Mouse (Mus musculus) CD4-positive, CD25-positive, alpha-beta regulatory T cell, adult 2 months (primary cell): ENCODE measurements around the gene Trim63.

Experiments
- DNase-seq: peaks from one replicate; pipeline ENCODE4 v3.0.0-alpha.2; 2012; ENCODE audit warnings: low read depth, low spot score

The Trim63 gene

DNA sequence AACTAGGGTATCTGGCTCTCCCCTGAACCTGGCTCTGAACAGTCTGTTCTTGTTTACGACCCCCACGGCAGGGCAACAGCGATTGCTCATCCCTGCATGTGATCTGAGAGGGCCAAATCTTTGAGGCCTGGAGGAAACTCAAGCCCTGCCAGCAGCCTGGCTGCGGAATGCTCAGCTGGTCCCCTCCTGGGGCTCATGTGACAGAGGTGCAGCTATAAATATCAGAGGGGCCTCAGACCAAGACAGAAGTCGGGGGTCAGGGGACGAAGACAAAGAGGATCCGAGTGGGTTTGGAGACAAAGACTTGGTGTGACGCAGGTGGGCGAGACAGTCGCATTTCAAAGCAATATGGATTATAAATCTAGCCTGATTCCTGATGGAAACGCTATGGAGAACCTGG is at the start of gene Trim63:
Gene Trim63, plus strand, starts transcription at position 245 of the 400 bp plus-strand sequence.
- DNase-seq: no peak

DNA sequence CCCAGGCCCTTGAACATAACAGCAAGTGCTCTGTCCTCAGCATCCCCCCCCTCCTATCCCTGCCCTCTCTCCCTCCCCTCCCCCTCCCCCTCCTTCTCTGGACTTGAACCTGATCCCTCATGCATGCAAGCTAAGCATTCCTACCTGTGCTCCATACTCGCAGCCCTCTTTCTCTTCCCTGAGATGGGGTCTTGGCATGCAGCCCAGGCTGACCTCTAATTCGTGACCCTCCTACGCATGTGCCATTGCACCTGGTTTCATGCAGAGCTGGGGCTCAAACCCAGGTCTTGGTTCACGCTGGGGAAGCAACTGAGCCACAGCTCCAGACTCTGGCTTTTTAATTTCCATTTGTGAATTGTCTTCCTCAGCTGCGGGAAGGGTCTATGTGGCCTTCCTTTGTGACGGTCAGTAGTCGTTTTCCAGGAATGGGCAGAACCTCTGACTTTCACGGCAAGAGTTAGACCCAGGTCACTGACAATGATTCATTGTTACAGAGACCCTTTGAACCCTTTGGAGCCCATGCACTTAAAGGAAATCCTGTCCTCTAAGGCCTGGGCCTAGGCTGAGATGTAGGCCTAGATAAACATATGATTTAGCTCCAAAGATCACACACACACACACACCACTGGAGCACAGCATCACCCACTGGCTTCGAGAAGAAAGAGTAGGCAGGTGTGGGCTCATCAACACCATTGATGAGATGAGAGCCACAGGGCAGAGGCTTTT is 48.9 kb upstream of the Trim63 start:
- no peak for DNase-seq

DNA sequence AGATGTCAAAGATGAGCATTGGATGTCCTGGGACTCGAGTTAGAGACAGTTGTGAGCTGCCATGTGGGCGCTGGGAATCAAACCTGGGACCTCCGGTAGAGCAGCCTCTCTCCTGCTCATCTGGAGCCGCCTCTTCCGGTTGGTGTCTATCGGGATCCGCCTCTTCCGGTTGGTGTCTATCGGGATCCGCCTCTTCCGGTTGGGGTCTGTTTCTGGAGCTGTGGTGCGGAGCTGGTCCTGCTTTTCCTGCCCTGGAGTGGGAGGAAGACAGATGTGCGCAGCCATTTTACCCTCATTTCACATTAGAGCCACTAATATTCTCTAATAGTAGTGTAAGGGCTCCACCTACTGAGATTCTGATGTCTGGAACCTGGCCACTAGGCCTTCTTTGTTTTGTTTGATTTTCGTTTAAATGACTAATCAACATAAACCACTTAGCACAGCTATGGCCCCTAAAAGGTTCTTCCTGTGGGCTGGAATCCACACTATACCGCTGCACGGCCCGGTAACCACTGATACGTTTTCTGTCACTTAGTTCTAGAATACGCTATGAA is 46.7 kb upstream of the Trim63 start:
- DNase-seq: no peak

DNA sequence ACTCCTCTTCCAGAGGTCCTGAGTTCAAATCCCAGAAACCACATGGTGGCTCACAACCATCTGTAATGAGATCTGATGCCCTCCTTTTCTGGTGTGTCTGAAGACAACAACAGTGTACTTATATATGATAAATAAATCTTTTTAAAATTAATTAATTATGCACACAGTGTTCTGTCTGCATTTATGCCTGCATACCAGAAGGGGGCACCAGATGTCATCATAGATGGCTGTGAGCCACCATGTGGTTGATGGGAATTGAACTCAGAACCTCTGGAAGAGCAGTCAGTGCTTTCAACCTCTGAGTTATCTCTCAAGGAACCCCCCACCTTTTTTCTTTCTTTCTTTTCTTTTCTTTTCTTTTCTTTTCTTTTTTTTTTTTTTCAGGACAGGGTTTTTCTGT is 45.3 kb upstream of the Trim63 start:
- DNase-seq: peak; percentile 71

DNA sequence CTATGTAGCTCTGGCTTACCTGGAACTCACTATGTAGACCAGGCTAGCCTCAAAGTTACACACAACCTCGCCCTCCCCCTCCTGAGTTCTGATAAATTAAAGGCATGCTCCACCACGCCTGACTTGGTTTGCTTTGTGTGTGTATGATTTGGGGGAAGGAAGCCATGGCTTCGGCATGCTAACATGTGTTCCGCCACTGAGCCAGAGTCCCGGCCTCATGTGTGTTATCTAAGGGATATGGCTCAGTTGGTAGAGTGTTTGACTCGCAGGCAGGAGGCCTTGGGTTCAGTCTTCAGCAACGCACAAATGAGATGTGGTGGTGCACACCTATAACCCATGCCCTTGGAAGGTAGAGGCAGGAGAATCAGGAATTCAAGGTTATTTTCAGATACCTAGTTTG is 42.9 kb upstream of the Trim63 start:
- no peak for DNase-seq

DNA sequence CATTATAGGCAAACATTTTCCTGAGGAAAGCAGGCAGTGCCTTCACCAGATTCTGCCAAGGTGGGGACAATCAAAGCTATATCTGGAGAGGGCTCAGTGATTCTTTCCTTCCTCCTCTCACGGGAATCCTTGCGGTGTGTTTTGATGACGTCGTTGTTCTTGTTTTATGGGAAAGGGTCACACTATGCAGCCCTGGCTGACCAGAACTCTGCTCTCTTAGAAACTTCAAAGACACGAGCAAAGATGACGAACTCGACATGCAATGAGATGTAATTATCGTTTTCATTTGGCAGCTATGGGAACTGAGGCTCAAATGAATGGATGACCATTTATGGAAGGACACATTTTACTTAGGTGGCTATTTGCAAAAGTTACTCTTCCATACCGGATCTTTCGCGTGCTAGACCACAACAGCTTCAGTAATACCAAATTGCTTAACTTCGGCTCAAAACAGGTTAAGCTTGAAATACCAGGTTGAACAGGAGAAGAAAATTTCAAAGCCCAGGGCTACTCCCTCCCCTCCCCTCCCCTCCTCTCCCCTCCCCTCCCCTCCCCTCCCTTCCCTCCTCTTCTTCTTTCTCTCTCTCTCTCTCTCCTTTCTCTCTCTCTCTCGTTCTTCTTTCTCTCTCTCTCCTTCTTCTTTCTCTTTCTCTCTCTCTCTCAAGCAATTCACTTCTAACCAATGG is 42.0 kb upstream of the Trim63 start:
- DNase-seq: no peak

DNA sequence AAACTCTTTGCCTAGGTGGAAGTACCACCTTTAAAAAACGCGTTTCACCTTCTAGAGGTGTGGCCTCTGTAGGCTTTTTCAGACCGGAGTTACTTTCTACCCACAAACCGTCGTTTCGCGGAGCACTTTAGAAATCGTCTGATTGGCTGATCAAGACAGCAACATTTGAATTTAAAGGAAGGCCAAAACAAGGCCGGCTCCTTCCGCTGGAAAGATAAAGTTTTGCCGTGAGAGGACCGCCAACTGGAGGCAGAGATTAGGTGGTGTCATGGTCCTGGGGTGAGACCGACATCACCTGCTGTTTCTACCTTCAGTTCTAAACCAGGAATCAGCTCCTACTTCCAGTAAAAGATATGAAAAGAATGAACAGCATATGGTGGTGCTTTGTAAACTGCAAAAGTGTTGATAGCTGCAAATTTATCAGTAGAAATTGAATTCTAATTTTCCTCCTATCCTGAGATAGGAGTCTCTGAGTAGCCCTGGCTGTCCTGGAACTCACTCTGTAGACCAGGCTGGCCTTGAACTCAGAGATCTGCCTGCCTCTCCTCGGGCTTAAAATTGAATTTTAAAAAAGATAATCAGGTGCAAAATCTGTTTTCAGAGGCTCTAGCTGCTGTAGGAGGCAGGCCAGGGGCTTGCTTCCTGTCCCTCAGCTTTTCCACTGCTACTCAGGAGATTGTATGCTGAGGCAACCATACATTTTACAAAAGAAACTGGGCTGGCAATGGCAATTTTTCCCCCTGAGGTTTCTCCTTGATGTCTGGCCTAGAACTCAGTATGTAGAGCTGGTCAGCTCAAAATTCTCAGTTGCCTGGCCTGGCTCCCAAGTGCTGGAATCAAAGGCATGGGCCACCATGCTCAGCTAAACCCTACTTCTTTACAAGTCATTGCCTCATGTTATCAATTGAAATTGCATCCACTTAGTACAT is 41.2 kb upstream of the Trim63 start:
- DNase-seq: peak; percentile 91

DNA sequence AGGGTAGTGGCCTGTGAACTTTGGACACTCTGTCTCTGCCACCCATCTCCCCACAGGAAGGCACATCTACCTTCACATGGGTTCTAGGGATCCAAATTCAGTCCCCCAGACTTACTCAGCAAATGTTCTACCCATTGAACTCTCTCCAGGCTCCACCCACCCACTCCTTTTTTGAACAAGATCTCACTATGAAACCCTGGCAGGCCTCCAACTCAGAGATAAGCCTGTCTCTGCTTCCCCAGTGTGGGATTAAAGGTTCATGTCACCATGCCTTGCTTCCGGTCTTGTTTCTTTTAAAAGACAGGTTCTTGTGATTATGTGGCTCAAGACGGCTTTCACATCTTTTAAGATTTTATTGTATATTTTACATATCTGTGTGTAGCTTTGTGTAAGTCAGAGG is 30.0 kb upstream of the Trim63 start:
- no peak for DNase-seq

DNA sequence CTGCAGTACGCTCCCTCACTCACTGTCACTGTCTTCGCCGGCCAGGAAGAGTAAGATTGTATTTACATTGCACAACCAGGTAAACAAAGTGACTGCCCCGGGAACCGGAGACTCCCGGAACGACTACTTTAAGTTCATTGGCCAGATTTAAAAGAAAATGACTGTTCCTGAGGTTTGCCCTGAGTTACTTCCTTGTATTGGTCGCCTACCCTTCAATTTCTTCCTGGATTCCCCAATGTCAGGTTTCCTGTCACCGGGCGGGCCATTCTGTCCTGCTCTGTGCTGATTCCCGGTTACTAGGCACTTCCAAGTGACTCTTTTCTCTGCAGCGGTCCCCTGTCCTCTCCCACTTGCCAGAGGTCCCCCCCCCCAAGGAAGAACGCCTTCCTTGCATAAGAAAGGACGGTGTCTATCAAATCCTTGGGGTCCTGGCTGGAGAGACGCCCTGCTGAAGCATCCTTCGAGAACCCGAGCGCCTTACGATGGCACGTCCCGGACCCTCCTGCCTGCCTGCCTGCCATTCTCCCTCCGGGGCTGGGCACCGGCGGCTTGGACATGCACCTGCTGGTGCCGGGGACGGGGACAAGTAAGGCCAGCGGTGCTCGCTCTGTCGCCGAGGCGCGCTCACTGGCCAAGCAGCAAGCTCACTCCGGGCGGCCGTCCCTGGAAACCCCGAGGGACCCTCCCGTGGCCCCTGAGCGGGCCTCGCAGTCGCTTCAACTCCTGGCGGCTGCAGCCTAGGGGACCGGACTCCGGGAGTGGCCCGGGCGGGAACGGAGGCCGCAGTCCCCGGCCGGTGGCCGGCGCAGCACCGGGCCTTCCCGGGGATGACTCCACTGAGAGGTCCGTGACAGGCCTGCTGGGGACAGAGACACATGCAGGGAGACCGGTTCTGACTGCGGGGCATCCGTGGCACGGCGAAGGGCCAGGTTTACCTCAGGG is 28.4 kb upstream of the Trim63 start:
- peak; percentile 45 for DNase-seq

DNA sequence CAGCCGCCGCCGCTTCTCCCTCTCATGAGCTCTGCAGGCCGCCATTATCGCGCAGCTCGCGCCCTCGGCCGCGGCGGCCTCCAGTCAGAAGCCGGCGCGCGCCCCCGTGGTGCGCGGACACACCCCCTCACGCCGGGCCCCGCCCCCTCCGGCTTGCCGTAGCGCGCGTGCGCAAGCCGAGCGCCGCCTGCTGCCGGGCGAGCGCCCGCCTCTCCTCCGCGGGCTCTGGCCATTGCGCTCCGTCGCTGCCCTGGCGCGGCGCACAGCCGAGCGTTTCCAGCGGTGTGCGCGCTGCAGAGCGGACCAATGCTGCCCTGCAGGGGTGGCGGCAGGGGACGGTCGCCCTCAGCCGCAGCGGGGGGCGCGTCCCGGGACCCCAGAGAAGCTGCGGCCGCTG is 27.8 kb upstream of the Trim63 start:
- DNase-seq: peak; percentile 97

DNA sequence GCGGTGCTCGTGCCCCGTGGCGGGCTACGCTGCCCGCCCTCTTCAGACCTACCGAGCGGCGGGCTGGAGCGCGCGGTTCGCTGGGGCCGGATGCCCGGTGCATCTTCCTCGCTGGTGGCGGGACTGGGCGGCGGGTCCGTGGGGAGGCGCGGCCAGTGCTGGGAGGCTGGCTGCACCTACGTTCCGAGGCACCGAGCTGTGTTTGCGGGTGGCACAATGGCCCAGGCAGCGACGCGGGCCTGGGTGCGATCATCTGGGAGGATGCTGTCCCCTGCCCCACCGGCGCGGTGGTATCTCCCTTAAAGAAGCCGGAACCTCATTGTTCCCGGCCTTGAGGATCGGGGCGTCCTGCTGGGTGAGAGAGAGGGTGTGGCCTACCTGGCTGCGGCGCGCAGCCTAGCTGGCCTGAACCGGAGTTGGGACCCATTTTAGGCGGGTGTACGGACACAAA is 27.3 kb upstream of the Trim63 start, which contains the start of gene Pdik1l:
Gene Pdik1l, minus strand, starts transcription at position 321 of the 451 bp plus-strand sequence.
- DNase-seq: peak; percentile 88

DNA sequence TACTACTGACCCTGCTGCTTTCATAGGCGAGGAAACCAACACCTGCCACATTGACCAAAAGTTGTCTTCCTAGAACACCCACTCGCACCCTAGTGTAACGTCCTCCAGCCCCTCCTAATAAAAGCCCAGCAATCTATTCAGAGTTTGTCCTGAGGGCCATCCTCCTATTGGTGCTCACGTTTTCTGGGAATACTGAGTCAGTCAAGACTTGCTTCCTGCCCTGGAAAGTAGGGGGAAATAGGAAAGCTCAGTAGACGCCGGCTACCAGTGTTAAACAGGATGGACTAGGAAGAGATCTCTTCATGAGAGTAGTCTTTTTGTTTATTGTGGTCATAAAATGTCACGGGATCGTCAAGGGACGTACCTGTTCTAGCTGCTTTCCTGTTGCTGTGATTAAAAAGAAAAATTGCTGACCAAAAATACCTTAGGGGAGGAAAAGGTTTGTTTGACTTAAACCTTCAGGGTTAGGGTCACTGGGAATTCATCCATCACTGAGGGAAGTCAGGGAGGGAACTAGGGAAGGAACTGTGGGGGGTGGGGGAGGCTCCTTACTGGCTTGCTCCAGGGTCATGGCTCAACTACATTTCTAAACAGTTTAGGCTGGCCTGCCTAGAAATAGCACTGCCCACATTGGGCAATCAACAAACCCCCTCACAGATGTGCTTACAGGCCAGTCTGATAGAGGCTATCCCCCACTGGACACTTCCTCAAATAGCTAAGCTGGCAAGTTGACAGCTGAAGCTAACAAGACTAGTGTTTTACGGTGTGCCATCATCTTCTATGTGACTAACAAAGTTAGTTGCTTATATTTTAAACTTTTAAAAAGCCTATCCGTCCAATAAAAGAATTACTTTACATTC is 26.3 kb upstream of the Trim63 start:
- DNase-seq: no peak

DNA sequence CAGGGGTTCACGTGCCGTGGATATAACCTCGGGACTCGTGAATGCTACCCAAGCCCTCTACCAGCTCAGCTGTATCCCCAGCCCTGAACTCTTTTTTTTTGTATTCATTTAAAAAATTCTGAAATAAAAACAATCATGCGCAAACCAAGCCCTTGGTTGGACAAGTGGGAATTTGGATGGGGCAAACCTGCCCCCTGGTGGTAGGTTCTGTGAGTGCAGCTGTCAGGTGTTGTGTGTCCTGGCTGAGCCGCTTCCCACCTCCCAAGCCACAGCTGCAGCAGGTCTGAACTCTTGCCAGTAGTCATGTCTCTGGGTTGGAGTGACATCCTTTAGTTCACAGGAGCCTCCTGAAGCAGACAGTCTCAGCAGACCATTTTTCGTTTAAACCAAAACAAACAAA is 22.9 kb upstream of the Trim63 start:
- DNase-seq: peak; percentile 91

DNA sequence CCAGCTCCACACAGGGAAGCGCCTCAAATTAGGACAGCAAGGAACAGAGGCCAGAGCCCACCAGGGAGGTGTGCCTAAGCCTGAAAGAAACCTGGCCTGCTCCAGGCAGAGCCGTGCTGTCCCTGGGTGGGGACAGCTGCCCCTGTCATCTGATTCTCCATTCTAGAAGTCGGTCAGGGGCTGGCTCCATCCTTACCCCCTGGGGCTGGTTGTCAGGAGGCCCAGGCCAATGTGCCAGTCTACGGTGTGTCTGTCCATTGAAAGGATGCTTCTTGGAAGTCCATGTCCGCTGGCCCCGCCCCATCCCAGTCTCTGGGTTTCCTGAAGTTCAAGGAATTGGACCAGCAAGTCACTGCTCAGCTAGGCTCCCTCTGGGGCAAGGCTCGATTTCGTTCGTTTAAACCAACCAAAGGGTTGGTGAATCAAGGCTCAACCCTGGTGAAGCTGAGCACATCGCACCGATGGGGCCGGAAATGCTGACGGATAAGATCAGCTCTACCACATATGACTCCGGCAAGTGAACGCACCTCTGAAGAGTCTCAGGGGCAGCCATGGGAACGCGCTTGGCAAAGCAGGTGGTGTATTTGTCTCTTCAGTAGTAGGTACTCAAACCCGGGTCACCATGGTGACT is 21.7 kb upstream of the Trim63 start:
- DNase-seq: peak; percentile 37

DNA sequence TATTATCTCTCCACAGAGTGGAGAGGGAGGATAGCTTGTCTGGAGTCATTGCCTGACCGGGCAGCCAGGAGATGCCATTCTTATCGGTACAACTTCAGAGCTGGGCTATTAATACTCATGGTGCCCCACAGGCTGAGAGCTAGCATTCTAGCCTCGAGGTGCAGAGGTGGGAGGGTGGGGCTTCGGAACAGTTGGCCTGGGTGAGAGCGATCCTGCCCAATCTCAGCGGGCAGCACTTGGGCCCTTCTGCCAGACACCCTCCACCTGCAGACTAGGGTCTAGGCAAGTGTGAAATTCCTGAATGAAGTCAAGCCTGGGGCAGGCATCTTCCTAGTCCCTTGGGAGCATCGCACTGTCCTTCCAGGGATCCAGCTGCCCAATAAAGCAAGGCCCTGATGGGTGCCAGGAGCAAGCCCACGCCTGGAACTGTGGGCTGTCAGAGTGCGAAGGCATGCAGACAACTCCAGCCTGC is 21.2 kb upstream of the Trim63 start:
- DNase-seq: no peak

DNA sequence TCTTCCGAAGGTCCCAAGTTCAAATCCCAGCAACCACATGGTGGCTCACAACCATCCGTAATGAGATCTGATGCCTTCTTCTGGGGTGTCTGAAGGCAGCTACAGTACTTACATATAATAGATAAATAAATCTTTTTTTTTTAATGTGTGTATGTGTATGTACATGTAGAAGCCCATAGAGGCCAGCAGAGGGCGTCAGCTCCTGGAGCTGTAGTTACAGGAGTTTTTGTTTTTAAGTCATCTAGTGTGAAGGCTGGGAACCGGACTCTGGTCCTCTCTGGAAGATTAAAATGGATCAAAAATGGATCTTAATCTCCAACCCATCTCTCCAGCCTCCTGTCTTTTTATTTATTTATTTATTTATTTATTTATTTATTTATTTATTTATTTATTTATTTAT is 18.8 kb upstream of the Trim63 start:
- DNase-seq: peak; percentile 37

DNA sequence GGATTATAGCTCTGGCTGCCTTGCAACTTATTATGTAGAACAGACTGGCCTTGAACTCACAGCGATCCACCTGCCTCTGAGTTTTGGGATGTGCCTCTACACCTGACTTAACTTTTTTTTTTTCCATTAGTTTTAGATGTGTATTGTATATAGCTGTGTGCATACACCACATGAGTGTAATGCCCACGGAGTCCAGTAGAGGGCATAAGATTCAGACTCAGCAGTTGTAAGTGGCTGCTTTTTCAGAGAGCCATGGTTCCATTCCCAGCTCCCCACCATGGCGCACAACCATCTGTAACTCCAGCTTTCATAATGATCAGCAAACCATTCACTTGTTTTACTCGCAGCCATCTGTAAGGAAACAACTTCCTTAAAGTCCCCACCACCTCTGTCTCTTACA is 18.4 kb upstream of the Trim63 start:
- DNase-seq: peak; percentile 36

DNA sequence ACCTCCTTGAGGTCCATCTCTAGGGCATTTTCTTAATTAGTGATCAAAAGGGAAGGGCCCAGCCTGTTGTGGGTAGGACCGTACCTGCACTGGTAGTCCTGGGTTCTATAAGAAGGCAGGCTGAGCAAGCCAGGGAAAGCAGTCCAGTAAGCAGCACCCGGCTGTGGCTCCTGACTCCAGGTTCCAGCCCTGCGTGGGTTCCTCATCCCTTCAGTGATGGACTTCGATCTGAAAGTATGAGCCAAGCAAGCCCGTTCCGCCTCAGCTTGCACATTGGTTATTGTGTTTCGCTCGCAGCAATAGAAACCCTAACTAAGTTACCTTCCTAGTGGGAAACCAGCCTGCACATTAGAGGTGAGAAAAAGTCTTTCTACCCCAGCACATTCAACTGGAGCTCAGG is 17.6 kb upstream of the Trim63 start:
- no peak for DNase-seq
